Mouse (Mus musculus) G1E-ER4 (cell line): Measurements from ENCODE around the gene Fndc1. TPM values are rescaled to one million over a fixed set of nuclear protein-coding genes. Genes with fewer than 3 reads are reported as not detected.

Source experiments
- GATA1 ChIP-seq: IDR thresholded peaks from one replicate; pipeline ENCODE4 v1.8.0; 2012; ENCODE audit warnings: low read length, inconsistent platforms
- polyA plus RNA-seq: library from polyadenylated mRNA; stranded (reverse); fragments of >175 nt; gene quantifications from 2 replicates; pipeline ENCODE4 v1.2.3, GENCODE M21; 2012

Gene Fndc1
- polyA plus RNA-seq, 1 experiment, result not detected

- TF ChIP-seq GATA1, result no peak
Observed at GRCm38 (mm10) chr17:7755001-7755400, 72.1 kb downstream of the Fndc1 start.

- TF ChIP-seq GATA1, result no peak
Observed at GRCm38 (mm10) chr17:7753383-7753782, 73.7 kb downstream of the Fndc1 start.

GRCm38 (mm10) chr17:7749051-7749815 is 77.9 kb downstream of the Fndc1 start:
- no peak for TF ChIP-seq GATA1

GRCm38 (mm10) chr17:7746841-7747240 is 80.3 kb downstream of the Fndc1 start:
- no peak for TF ChIP-seq GATA1

GRCm38 (mm10) chr17:7744976-7745375 is 82.1 kb downstream of the Fndc1 start:
- TF ChIP-seq GATA1, result no peak

GRCm38 (mm10) chr17:7740988-7741387 is 86.1 kb downstream of the Fndc1 start:
- TF ChIP-seq GATA1, result no peak

- TF ChIP-seq GATA1, result no peak
Observed at GRCm38 (mm10) chr17:7722991-7723390, 104.1 kb downstream of the Fndc1 start.

- no peak for TF ChIP-seq GATA1
Observed at GRCm38 (mm10) chr17:7718886-7719285, 108.2 kb downstream of the Fndc1 start.

- no peak for TF ChIP-seq GATA1
Observed at GRCm38 (mm10) chr17:7717945-7718344, 109.2 kb downstream of the Fndc1 start.

GRCm38 (mm10) chr17:7713020-7713419 is 114.1 kb downstream of the Fndc1 start:
- no peak for TF ChIP-seq GATA1

- TF ChIP-seq GATA1, result no peak
Observed at GRCm38 (mm10) chr17:7707073-7707472, 120.0 kb downstream of the Fndc1 start.

- TF ChIP-seq GATA1, result no peak
Observed at GRCm38 (mm10) chr17:7690271-7690670, 136.8 kb downstream of the Fndc1 start.

Other genes starting within 250 kb of the Fndc1 start
- gene Tagap, start 98.7 kb upstream of the Fndc1 start, polyA plus RNA-seq, result 0.37 TPM in 2 replicates
- 10.2 and 12.6 TPM in 2 replicates for gene Rsph3a, start 118.3 kb upstream of the Fndc1 start, polyA plus RNA-seq